Mouse (Mus musculus) midbrain, postnatal 0 days (tissue): ENCODE measurements at regions not wholly inside any gene's neighbourhood (a gene's known extent, or its start where the extent isn't known, plus 50 kb on each side); places are given as distances from the start of the nearest gene placed in this dataset.
A peak's percentile ranks its signal among the peaks of the same experiment; 100 is the strongest.

Experiments
- ATAC-seq: fragments of 200-750 bp; cut with Nextera tagmentation; 2 replicates; pipeline ENCODE4 v1.8.0; 2017; ENCODE audit warnings: moderate number of reproducible peaks, mild to moderate bottlenecking, moderate TSS enrichment, moderate library complexity; ENCODE audit not compliant: low FRiP score
- DNase-seq: peaks from one replicate; pipeline ENCODE4 v3.0.0-alpha.2; 2015; ENCODE audit warnings: low spot score
- H3K27ac ChIP-seq: fragments of 300-500 bp; sonication (generic); 2 replicates; pipeline ENCODE4 v1.5.1; 2014; ENCODE audit warnings: low read depth, mild to moderate bottlenecking, low read length, mixed read lengths
- H3K27me3 ChIP-seq: fragments of 300-500 bp; sonication (generic); 2 replicates; pipeline ENCODE4 v1.6.1; 2014; ENCODE audit warnings: low read length, control low read depth, mixed read lengths; ENCODE audit not compliant: insufficient read depth
- H3K36me3 ChIP-seq: fragments of 300-500 bp; sonication (generic); 2 replicates; pipeline ENCODE4 v1.6.1; 2014; ENCODE audit warnings: low read length, control low read depth, mixed read lengths; ENCODE audit not compliant: insufficient read depth
- H3K4me1 ChIP-seq: fragments of 300-500 bp; sonication (generic); 2 replicates; pipeline ENCODE4 v1.6.1; 2014; ENCODE audit warnings: mild to moderate bottlenecking, control low read depth, antibody characterized with exemption, low read length, mixed read lengths; ENCODE audit not compliant: insufficient read depth
- H3K4me2 ChIP-seq: fragments of 300-500 bp; sonication (generic); 2 replicates; pipeline ENCODE4 v1.6.1; 2014; ENCODE audit warnings: low read depth, mild to moderate bottlenecking, low read length, mixed read lengths; ENCODE audit not compliant: poor library complexity, severe bottlenecking
- H3K4me3 ChIP-seq: fragments of 300-500 bp; sonication (generic); 2 replicates; pipeline ENCODE4 v1.5.1; 2014; ENCODE audit warnings: low read depth, mild to moderate bottlenecking, low read length, moderate library complexity
- H3K9ac ChIP-seq: fragments of 300-500 bp; sonication (generic); replicated peaks from 2 replicates; pipeline ENCODE4 v1.6.1; 2014; ENCODE audit warnings: mild to moderate bottlenecking, low read length, moderate library complexity, mixed read lengths; ENCODE audit not compliant: poor library complexity, severe bottlenecking
- H3K9me3 ChIP-seq: fragments of 300-500 bp; sonication (generic); 2 replicates; pipeline ENCODE4 v1.6.1; 2016; ENCODE audit warnings: low read length, control low read depth
- CTCF ChIP-seq: IDR thresholded peaks from 2 replicates; pipeline ENCODE4 v1.5.1; 2016; ENCODE audit warnings: antibody characterized with exemption, mild to moderate bottlenecking
- WGBS: fragments of 180-500 bp; shearing (Covaris S2); extraction: QIAGEN DNeasy Blood & Tissue Kit; methylation state at CpG from one replicate; pipeline ENCODE4 v1.1.7; 2014; 5-methylcytosine and 5-hydroxymethylcytosine counted together

DNA sequence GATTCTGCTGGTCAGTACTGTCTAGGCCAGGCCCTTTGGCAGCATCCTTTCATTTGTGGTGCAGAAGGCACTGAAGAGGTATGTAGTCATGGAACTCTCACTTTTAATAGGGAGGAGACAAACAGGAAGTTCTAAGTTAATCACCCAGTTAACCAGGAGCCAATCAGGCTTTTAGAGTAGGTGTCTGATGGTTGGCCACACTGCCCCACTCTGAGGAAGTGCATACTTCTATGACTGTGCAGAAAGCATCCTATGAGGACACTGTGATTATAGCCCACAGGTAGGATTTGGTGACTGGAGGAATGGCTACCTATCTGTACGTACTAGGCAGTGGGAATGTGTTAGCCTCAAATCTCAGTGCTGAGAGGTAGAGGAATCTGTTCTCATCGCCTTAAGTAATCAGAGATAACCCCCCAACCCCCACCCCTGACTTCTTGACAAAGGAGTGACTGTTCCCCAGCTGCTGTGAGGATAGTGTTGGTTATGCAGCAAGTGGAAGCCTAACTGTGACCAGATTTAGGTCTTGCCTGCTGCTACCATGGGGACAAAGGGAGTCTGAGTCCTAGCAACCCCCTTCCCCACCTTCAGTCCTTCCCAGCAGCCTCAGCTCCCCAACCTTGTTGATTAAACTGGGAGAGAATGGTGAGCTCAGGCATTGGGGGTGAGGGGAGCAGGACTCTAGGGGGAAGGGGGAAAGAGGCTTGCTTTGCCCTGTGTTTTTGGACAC is 103.3 kb upstream of the Rapgef5 start:
- H3K27me3 ChIP-seq, result no peaks in the 10 kb centered on the region
- no peak for TF ChIP-seq CTCF
- H3K9ac ChIP-seq, result no peak overlapping the region
- no peaks in the 10 kb centered on the region; the same call in 1 of the 2 replicates for H3K4me1 ChIP-seq
- H3K36me3 ChIP-seq, result no peaks in the 10 kb centered on the region
- H3K27ac ChIP-seq, result peak overlapping the region; percentile 26; the same call in 1 of the 2 replicates
- H3K9me3 ChIP-seq, result no peaks in the 10 kb centered on the region
- H3K4me2 ChIP-seq, result no peak overlapping the region
- 57% methylated on average over 2 of the region's 2 CpGs for WGBS
- no peak overlapping the region for H3K4me3 ChIP-seq
- no peak for DNase-seq
- ATAC-seq, result peak; percentile 41; the same call in 1 of the 2 replicates

DNA sequence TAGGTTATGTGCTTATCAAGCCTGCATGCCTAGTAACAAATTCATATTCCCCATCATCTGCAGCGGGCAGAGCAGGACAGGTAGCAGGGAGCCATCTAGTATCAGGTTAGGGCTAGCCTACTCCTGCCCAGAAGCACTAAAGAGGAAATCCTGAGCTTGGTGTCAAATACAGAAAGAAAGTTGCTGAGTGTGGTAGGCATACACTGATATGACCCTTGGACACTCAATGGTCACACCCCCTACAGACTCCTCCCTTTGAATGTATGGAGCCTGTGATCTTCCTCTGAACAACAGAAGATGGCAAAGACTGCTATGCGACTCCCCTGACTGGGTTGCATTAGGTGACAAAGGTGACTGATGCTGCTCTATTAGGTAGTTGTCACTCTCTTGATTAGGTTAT is 102.3 kb upstream of the Rapgef5 start:
- WGBS, result 88% methylated on average over 2 of the region's 2 CpGs
- Histone ChIP-seq H3K27ac (no peak overlapping the region), H3K27me3 (no peaks in the 10 kb centered on the region), H3K4me3 (no peak overlapping the region), H3K4me2 (no peak overlapping the region), H3K9me3 (no peaks in the 10 kb centered on the region), H3K4me1 (no peaks in the 10 kb centered on the region; the same call in 1 of the 2 replicates), H3K9ac (no peak overlapping the region), H3K36me3 (no peaks in the 10 kb centered on the region)
- DNase-seq, result no peak
- TF ChIP-seq CTCF, result no peak
- ATAC-seq, result no peak

DNA sequence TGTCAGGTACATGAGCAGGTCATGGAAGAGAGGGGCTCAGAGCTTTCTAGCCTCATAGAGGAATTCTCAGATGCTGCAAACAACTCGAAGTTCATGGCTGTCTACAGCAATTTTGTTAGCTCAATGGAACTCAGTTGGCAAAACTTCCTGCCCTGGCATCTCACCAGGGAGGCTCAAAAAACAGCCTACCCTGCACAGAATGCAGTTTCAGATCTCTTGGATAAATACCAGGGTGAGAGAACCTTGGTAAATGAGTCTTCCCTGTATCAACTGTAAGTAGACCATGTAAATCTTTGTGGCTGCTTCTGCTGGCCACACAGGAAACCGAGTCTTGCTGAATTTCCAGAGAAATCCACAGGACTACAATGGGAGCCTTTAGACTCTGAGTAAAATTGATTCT is 101.1 kb upstream of the Rapgef5 start:
- Histone ChIP-seq H3K4me2 (no peak overlapping the region), H3K4me3 (no peak overlapping the region), H3K27ac (no peak overlapping the region), H3K4me1 (no peaks in the 10 kb centered on the region; the same call in 1 of the 2 replicates), H3K36me3 (no peaks in the 10 kb centered on the region), H3K9me3 (no peaks in the 10 kb centered on the region), H3K9ac (no peak overlapping the region), H3K27me3 (no peaks in the 10 kb centered on the region)
- TF ChIP-seq CTCF, result no peak
- ATAC-seq (no peak), DNase-seq (peak; percentile 24)
- 75% methylated on average over 2 of the region's 2 CpGs for WGBS

DNA sequence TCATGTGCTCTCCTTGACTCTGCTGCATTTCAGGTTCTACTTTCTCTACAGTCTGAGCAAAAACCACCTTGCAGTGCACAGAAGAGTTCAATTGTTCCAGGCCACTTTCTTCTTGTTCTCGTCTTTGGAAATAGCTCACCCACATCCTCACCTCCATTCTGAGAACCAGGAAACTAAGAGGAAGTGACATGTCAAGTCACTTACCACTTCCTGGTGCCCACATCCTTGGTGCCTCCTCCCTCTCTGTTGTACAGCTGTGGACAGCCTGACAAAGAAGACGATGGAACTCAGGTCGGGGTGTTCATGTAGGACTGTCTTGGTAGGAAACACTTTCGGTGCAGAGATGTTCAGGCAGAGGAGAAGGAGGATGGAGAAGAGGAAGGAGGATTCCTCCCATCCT is 98.3 kb upstream of the Rapgef5 start:
- no peak for TF ChIP-seq CTCF
- Histone ChIP-seq H3K36me3 (no peaks in the 10 kb centered on the region), H3K4me1 (no peaks in the 10 kb centered on the region; the same call in 1 of the 2 replicates), H3K9me3 (no peaks in the 10 kb centered on the region), H3K9ac (no peak overlapping the region), H3K4me2 (no peak overlapping the region), H3K4me3 (no peak overlapping the region), H3K27me3 (no peaks in the 10 kb centered on the region), H3K27ac (no peak overlapping the region)
- ATAC-seq, result no peak
- WGBS, result 87% methylated on average over 4 of the region's 4 CpGs
- no peak for DNase-seq

DNA sequence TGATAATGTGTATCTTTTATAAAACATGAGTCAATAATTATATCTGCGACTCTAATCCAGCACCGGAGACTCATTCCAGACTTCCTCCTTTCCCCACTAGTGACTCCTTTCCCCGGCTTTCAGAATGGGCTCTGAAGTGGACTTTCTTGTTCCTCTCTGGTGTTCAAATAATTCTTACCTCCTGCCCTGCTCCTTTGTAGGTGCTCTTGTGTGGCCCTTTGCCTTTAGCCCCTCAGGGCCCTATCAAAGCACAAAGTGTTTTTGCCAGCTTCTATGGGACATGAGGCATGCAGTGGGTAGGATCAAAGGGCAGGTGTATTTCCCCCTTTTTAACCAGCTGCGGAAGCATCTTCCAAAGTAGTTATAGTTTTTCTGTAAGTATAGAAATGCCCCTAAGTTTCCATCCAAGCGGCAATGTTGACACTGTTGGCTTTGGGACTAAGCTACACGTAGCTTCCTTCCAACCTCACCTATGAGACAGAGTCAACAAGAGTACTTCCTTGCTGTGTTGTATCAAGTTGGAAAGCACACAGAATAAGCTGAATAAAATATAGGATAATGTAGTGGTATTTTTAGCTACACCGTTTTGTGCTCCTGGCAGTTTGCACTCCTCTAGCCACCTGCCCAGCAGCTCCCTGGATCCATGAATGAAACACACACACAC is 93.8 kb upstream of the Rapgef5 start:
- H3K36me3 ChIP-seq, result no peaks in the 10 kb centered on the region
- ATAC-seq (no peak), DNase-seq (no peak)
- H3K9me3 ChIP-seq, result no peaks in the 10 kb centered on the region
- no peaks in the 10 kb centered on the region for H3K4me1 ChIP-seq
- no peak overlapping the region for H3K4me2 ChIP-seq
- H3K27me3 ChIP-seq, result no peaks in the 10 kb centered on the region
- 87% methylated on average over 7 of the region's 7 CpGs for WGBS
- no peak overlapping the region for H3K9ac ChIP-seq
- H3K4me3 ChIP-seq, result no peak overlapping the region
- no peak for TF ChIP-seq CTCF
- no peak overlapping the region for H3K27ac ChIP-seq

DNA sequence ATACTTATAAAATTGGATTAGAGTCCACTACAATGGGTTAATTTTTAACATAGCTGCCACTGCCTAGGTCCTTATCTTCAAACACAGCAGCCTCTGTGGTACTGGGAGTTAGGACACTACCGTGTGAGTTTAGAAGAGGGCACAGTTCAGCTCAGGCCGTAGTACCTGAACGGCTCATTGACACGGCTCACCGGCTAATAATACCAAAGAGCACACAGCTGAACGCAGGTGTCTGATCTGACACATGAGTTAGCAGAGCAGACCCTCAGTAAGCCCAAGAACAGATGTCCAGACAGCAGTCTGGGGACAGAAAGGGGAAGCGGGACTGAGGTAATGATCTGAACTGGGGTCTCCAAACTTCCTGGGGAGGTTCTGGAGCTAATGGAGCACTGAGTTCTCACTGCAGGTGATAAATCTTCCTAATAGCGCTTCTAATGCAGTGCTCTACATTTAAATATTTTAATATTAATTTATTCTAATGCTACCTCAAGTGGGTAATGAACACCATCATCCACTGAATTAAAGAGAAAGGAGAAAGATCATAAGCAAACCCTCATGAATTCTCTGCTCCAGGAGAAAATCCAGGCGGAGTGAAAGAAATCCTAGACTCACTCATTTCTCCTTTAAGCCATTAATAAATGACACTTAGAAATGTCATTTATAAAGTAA is 90.8 kb upstream of the Rapgef5 start:
- ATAC-seq (no peak), DNase-seq (no peak)
- Histone ChIP-seq H3K36me3 (no peaks in the 10 kb centered on the region), H3K4me2 (no peak overlapping the region), H3K9ac (no peak overlapping the region), H3K4me1 (no peaks in the 10 kb centered on the region), H3K27me3 (no peaks in the 10 kb centered on the region), H3K9me3 (no peaks in the 10 kb centered on the region), H3K27ac (no peak overlapping the region), H3K4me3 (no peak overlapping the region)
- TF ChIP-seq CTCF, result no peak
- 64% methylated on average over 9 of the region's 9 CpGs for WGBS
